Mouse (Mus musculus) kidney, adult 2 months (tissue): ENCODE measurements around the gene Rnh1.

Source experiments
- CTCF ChIP-seq: fragments of 200-500 bp; conservative IDR thresholded peaks from 2 replicates; pipeline ENCODE4 v1.5.1; 2011; ENCODE audit warnings: low read depth, mild to moderate bottlenecking, control low read depth, low read length, moderate library complexity, mixed read lengths; ENCODE audit not compliant: insufficient read depth, insufficient read length
- POLR2A ChIP-seq: fragments of 200-500 bp; IDR thresholded peaks from one replicate; pipeline ENCODE4 v1.6.1; 2011; ENCODE audit warnings: low read depth, low read length, control low read depth

- no peak for TF ChIP-seq CTCF
- TF ChIP-seq POLR2A: no peak
Measured at GRCm38 (mm10) chr7:141169866-141170265, 2.8 kb downstream of the Rnh1 start.
